Mouse (Mus musculus) urinary bladder, adult 18-20 months (tissue): ENCODE results near the gene Camsap2.
A peak's percentile ranks its signal among the peaks of the same experiment; 100 is the strongest.

Experiments used
- DNase-seq, 2 experiments: peaks; one replicate each; pipeline ENCODE4 v3.0.0; 2022; ENCODE audit warnings: low spot score in 2 of 2, mixed read lengths in 2 of 2

The Camsap2 gene

GRCm38 (mm10) chr1:136223758-136224342 lies 122.1 kb downstream of the Camsap2 start:
- peak; percentile 58 to 75 for DNase-seq

- no peak for DNase-seq
Measured at GRCm38 (mm10) chr1:136222386-136222785, 123.5 kb downstream of the Camsap2 start.

- DNase-seq, result peak; percentile 60 to 71
Measured at GRCm38 (mm10) chr1:136220037-136220871, 125.7 kb downstream of the Camsap2 start.
